Mouse (Mus musculus): ENCODE data around the gene Cacna1e.

The Cacna1e gene

GRCm38 (mm10) chr1:154784862-154785261, 99.4 kb downstream of the Cacna1e start:
- DNase-seq (ENCODE audit: low read depth, low spot score) = no peak

GRCm38 (mm10) chr1:154783521-154783920, 100.8 kb downstream of the Cacna1e start:
- no peak for DNase-seq (ENCODE audit: low read depth, low spot score)

- no peak for DNase-seq (ENCODE audit: low read depth, low spot score)
These were observed 104.3 kb downstream of the Cacna1e start for GRCm38 (mm10) chr1:154779908-154780514.

- no peak for DNase-seq (ENCODE audit: low read depth, low spot score)
These were observed 108.0 kb downstream of the Cacna1e start for GRCm38 (mm10) chr1:154776344-154776743.

GRCm38 (mm10) chr1:154774468-154774867, 109.8 kb downstream of the Cacna1e start:
- no peak for DNase-seq (ENCODE audit: low read depth, low spot score)

GRCm38 (mm10) chr1:154771111-154771510, 113.2 kb downstream of the Cacna1e start:
- no peak for DNase-seq (ENCODE audit: low read depth, low spot score)

GRCm38 (mm10) chr1:154770542-154770941, 113.8 kb downstream of the Cacna1e start:
- DNase-seq (ENCODE audit: low read depth, low spot score) = no peak

GRCm38 (mm10) chr1:154763132-154763531, 121.2 kb downstream of the Cacna1e start:
- peak; percentile 71 for DNase-seq (ENCODE audit: low read depth, low spot score)

GRCm38 (mm10) chr1:154752081-154752480, 132.2 kb downstream of the Cacna1e start:
- no peak for DNase-seq (ENCODE audit: low read depth, low spot score)

- DNase-seq (ENCODE audit: low read depth, low spot score) = no peak
These were observed 135.8 kb downstream of the Cacna1e start for GRCm38 (mm10) chr1:154748531-154748930.

GRCm38 (mm10) chr1:154745241-154745640, 139.1 kb downstream of the Cacna1e start:
- no peak for DNase-seq (ENCODE audit: low read depth, low spot score)

- DNase-seq (ENCODE audit: low read depth, low spot score) = no peak
These were observed 153.8 kb downstream of the Cacna1e start for GRCm38 (mm10) chr1:154730411-154730961.

- peak; percentile 59 for DNase-seq (ENCODE audit: low read depth, low spot score)
These were observed 154.9 kb downstream of the Cacna1e start for GRCm38 (mm10) chr1:154729269-154729980.

GRCm38 (mm10) chr1:154728682-154729081, 155.6 kb downstream of the Cacna1e start:
- DNase-seq (ENCODE audit: low read depth, low spot score) = no peak

- no peak for DNase-seq (ENCODE audit: low read depth, low spot score)
These were observed 156.6 kb downstream of the Cacna1e start for GRCm38 (mm10) chr1:154727696-154728095.

- no peak for DNase-seq (ENCODE audit: low read depth, low spot score)
These were observed 157.7 kb downstream of the Cacna1e start for GRCm38 (mm10) chr1:154726361-154727161.

- no peak for DNase-seq (ENCODE audit: low read depth, low spot score)
These were observed 158.7 kb downstream of the Cacna1e start for GRCm38 (mm10) chr1:154725356-154726320.

GRCm38 (mm10) chr1:154723537-154724286, 160.6 kb downstream of the Cacna1e start:
- no peak for DNase-seq (ENCODE audit: low read depth, low spot score)

- DNase-seq (ENCODE audit: low read depth, low spot score) = no peak
These were observed 161.2 kb downstream of the Cacna1e start for GRCm38 (mm10) chr1:154723078-154723477.

GRCm38 (mm10) chr1:154715596-154715995, 168.7 kb downstream of the Cacna1e start:
- DNase-seq (ENCODE audit: low read depth, low spot score) = no peak
